Mouse (Mus musculus) liver, embryonic 12.5 days (tissue): ENCODE measurements around the gene Slc22a13. TPM values are rescaled to one million over a fixed set of nuclear protein-coding genes. Genes with fewer than 3 reads are reported as not detected.

ENCODE experiments used
- ATAC-seq: fragments of 200-750 bp; cut with Nextera tagmentation; 2 replicates; pipeline ENCODE4 v1.8.0; 2017; ENCODE audit warnings: moderate number of reproducible peaks, mild to moderate bottlenecking, moderate library complexity
- H3K27ac ChIP-seq: fragments of 300-500 bp; sonication (generic); 2 replicates; pipeline ENCODE4 v1.5.1; 2016; ENCODE audit warnings: mild to moderate bottlenecking
- H3K27me3 ChIP-seq: fragments of 300-500 bp; sonication (generic); replicated peaks from 2 replicates; pipeline ENCODE4 v1.6.1; 2016; ENCODE audit warnings: mild to moderate bottlenecking, moderate library complexity
- H3K36me3 ChIP-seq: fragments of 300-500 bp; sonication (generic); 2 replicates; pipeline ENCODE4 v1.6.1; 2016; ENCODE audit warnings: mild to moderate bottlenecking, moderate library complexity
- H3K4me1 ChIP-seq: fragments of 300-500 bp; sonication (generic); 2 replicates; pipeline ENCODE4 v1.6.1; 2016
- H3K4me2 ChIP-seq: fragments of 300-500 bp; sonication (generic); 2 replicates; pipeline ENCODE4 v1.6.1; 2016; ENCODE audit warnings: mild to moderate bottlenecking, moderate library complexity
- H3K4me3 ChIP-seq: fragments of 300-500 bp; sonication (generic); 2 replicates; pipeline ENCODE4 v1.5.1; 2016; ENCODE audit warnings: mild to moderate bottlenecking, moderate library complexity
- H3K9ac ChIP-seq: fragments of 300-500 bp; sonication (generic); 2 replicates; pipeline ENCODE4 v1.6.1; 2016; ENCODE audit warnings: mild to moderate bottlenecking, moderate library complexity
- H3K9me3 ChIP-seq: fragments of 300-500 bp; sonication (generic); replicated peaks from 2 replicates; pipeline ENCODE4 v1.6.1; 2016; ENCODE audit warnings: mild to moderate bottlenecking, moderate library complexity
- WGBS: fragments of 180-500 bp; shearing (Covaris S2); methylation state at CpG from one replicate; pipeline ENCODE4 v1.1.7; 2016; ENCODE audit not compliant: insufficient replicate concordance; 5-methylcytosine and 5-hydroxymethylcytosine counted together
- polyA plus RNA-seq: library from polyadenylated mRNA; unstranded; fragments of >200 nt; fragmentation: Nextera tagmentation; extraction: Ambion mirVana; gene quantifications from 2 replicates; pipeline ENCODE4 v1.2.1, GENCODE M21; 2016

The Slc22a13 gene
- polyA plus RNA-seq, 1 experiment from 2014 or later = not detected

- Histone ChIP-seq H3K4me3 (no peak overlapping the region), H3K9me3 (no peaks in the 10 kb centered on the region), H3K27ac (no peak overlapping the region), H3K9ac (no peak overlapping the region), H3K4me2 (no peak overlapping the region), H3K36me3 (no peaks in the 10 kb centered on the region), H3K27me3 (peaks cover 44% of the 10 kb centered on the region), H3K4me1 (peaks cover 5% of the 10 kb centered on the region; the same call in 1 of the 2 replicates)
- no peak for ATAC-seq
- 61% methylated on average over 8 of the region's 8 CpGs for WGBS
Measured at GRCm38 (mm10) chr9:119155416-119155815, 53.5 kb downstream of the Slc22a13 start.

- Histone ChIP-seq H3K27ac (no peak overlapping the region), H3K27me3 (peaks cover 21% of the 10 kb centered on the region), H3K36me3 (no peaks in the 10 kb centered on the region), H3K4me3 (no peak overlapping the region), H3K9ac (no peak overlapping the region), H3K4me2 (no peak overlapping the region), H3K9me3 (no peaks in the 10 kb centered on the region), H3K4me1 (peaks cover 2% of the 10 kb centered on the region; the same call in 1 of the 2 replicates)
- no peak for ATAC-seq
- WGBS = 52% methylated on average over 2 of the region's 2 CpGs
Measured at GRCm38 (mm10) chr9:119151751-119152150, 57.1 kb downstream of the Slc22a13 start.

DNA sequence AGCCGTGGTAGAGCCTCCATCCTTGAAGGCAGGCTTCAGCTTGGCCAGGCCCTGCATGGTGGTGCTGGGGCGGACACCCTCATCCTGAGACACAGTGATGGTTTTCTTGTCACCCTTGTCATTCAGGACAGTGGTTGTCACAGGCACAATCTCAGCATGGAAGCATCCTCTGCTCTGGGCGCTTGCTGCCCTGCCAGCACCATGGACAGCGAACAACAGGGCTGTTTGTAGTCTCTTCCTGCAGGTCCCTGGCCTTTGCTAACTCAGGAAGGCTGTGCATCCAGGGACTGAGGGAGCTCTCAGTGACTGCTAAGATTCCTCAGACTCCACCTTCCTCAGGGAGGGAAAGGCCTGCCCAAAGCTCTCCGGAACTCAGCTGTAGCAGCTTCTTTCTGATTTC is 59.3 kb downstream of the Slc22a13 start:
- no peak overlapping the region for H3K27ac ChIP-seq
- ATAC-seq = no peak
- H3K9me3 ChIP-seq = no peaks in the 10 kb centered on the region
- H3K36me3 ChIP-seq = no peaks in the 10 kb centered on the region
- 19% methylated on average over 5 of the region's 5 CpGs for whole genome bisulfite sequencing
- H3K4me3 ChIP-seq = no peak overlapping the region
- no peak overlapping the region for H3K4me2 ChIP-seq
- no peak overlapping the region for H3K9ac ChIP-seq
- no peaks in the 10 kb centered on the region for H3K4me1 ChIP-seq
- H3K27me3 ChIP-seq = no peaks in the 10 kb centered on the region

DNA sequence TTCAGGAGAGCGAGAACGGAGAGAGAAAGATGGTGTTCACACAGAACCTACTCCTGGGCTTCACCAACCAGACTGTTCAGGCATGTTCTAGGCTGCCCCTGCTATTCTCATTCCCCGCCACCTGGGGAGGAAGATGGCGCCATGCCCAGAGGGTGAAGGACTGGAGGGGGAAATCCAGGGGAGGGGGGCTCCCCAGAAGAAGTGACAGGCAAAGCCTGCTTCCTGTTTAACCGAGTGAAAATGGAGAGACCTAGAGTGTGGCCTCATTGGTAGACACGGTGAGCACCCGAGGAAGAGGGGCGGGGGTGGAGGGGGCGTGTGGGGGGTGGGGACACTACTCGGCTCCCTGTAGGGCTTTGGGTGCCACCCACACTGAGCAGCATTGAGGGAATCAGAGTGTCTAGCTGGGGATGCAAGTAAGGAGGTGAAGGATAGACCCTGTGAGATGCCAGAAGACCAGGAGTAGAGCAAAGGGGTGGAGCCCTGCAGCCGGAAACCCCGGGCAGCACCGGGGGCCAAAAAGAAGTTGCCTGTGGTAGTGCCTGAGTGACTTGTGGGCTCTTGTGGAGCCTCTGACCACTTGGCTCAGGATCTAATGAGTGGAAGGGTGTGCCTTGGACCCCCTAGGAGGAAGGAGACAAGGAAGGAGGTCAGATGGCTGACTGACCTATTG is 62.7 kb downstream of the Slc22a13 start:
- no peak overlapping the region for H3K27ac ChIP-seq
- no peak overlapping the region for H3K9ac ChIP-seq
- no peak for ATAC-seq
- no peak overlapping the region for H3K4me3 ChIP-seq
- H3K9me3 ChIP-seq = no peaks in the 10 kb centered on the region
- H3K4me1 ChIP-seq = no peaks in the 10 kb centered on the region
- no peaks in the 10 kb centered on the region for H3K27me3 ChIP-seq
- H3K36me3 ChIP-seq = no peaks in the 10 kb centered on the region
- 57% methylated on average over 13 of the region's 13 CpGs for WGBS
- no peak overlapping the region for H3K4me2 ChIP-seq

GRCm38 (mm10) chr9:119145638-119146037 is 63.3 kb downstream of the Slc22a13 start:
- Histone ChIP-seq H3K36me3 (no peaks in the 10 kb centered on the region), H3K27me3 (no peaks in the 10 kb centered on the region), H3K4me3 (no peak overlapping the region), H3K9me3 (no peaks in the 10 kb centered on the region), H3K4me2 (no peak overlapping the region), H3K4me1 (no peaks in the 10 kb centered on the region), H3K27ac (no peak overlapping the region), H3K9ac (no peak overlapping the region)
- no peak for ATAC-seq
- WGBS = 62% methylated on average over 6 of the region's 6 CpGs

GRCm38 (mm10) chr9:119145137-119145536 is 63.8 kb downstream of the Slc22a13 start:
- WGBS = 59% methylated on average over 10 of the region's 10 CpGs
- Histone ChIP-seq H3K36me3 (no peaks in the 10 kb centered on the region), H3K4me3 (no peak overlapping the region), H3K27ac (no peak overlapping the region), H3K4me1 (no peaks in the 10 kb centered on the region), H3K9me3 (no peaks in the 10 kb centered on the region), H3K9ac (no peak overlapping the region), H3K4me2 (no peak overlapping the region), H3K27me3 (no peaks in the 10 kb centered on the region)
- no peak for ATAC-seq

- H3K27ac ChIP-seq = no peak overlapping the region
- no peak overlapping the region for H3K9ac ChIP-seq
- no peak for ATAC-seq
Measured at GRCm38 (mm10) chr9:119144696-119145095, 64.2 kb downstream of the Slc22a13 start.

GRCm38 (mm10) chr9:119143372-119143771 is 65.5 kb downstream of the Slc22a13 start:
- WGBS = 62% methylated on average over 9 of the region's 9 CpGs
- no peaks in the 10 kb centered on the region for H3K36me3 ChIP-seq
- no peak overlapping the region for H3K9ac ChIP-seq
- no peaks in the 10 kb centered on the region for H3K27me3 ChIP-seq
- no peak for ATAC-seq
- no peak overlapping the region for H3K4me2 ChIP-seq
- H3K4me1 ChIP-seq = no peaks in the 10 kb centered on the region
- H3K27ac ChIP-seq = no peak overlapping the region
- H3K4me3 ChIP-seq = no peak overlapping the region
- no peaks in the 10 kb centered on the region for H3K9me3 ChIP-seq

More at GRCm38 (mm10) chr9:119144696-119145095, 64.2 kb downstream of the Slc22a13 start:
- no peak overlapping the region for H3K4me3 ChIP-seq
- H3K4me2 ChIP-seq = no peak overlapping the region
- no peaks in the 10 kb centered on the region for H3K27me3 ChIP-seq
- no peaks in the 10 kb centered on the region for H3K9me3 ChIP-seq
- no peaks in the 10 kb centered on the region for H3K4me1 ChIP-seq
- no peaks in the 10 kb centered on the region for H3K36me3 ChIP-seq
- 72% methylated on average over 8 of the region's 8 CpGs for WGBS

Other genes with a start within 250 kb of the Slc22a13 start
- 12.1 and 12.7 TPM in 2 replicates for gene Vill, start 156.3 kb downstream of the Slc22a13 start, polyA plus RNA-seq
- gene Plcd1, start 115.6 kb downstream of the Slc22a13 start, polyA plus RNA-seq = 2.8 and 3.1 TPM in 2 replicates
- gene Dlec1, start 106.6 kb downstream of the Slc22a13 start, polyA plus RNA-seq = 0.12 TPM in 2 replicates
- 0.55 and 0.85 TPM in 2 replicates for gene Acaa1b, start 52.0 kb downstream of the Slc22a13 start, polyA plus RNA-seq
- not detected in 2 replicates for gene Gm47289, start 49.9 kb downstream of the Slc22a13 start, polyA plus RNA-seq
- gene Oxsr1, start 113.3 kb upstream of the Slc22a13 start, polyA plus RNA-seq = 11.1 and 12.2 TPM in 2 replicates
- 38.0 and 43.1 TPM in 2 replicates for gene Acaa1a, start 130.6 kb upstream of the Slc22a13 start, polyA plus RNA-seq
- 21.3 and 22.2 TPM in 2 replicates for gene Myd88, start 132.3 kb upstream of the Slc22a13 start, polyA plus RNA-seq
- gene Xylb, start 148.3 kb upstream of the Slc22a13 start, polyA plus RNA-seq = 4.6 and 5.0 TPM in 2 replicates
- gene Slc22a14, start 156.5 kb upstream of the Slc22a13 start, polyA plus RNA-seq = not detected in 2 replicates
- 7.0 TPM in 2 replicates for gene Acvr2b, start 193.0 kb upstream of the Slc22a13 start, polyA plus RNA-seq
- gene Exog, start 235.8 kb upstream of the Slc22a13 start, polyA plus RNA-seq = 11.4 and 11.7 TPM in 2 replicates